Mouse (Mus musculus) forebrain, postnatal 0 days (tissue): Measurements from ENCODE around the gene Ydjc. TPM values are rescaled to one million over a fixed set of nuclear protein-coding genes. Genes with fewer than 3 reads are reported as not detected.

Source experiments
- ATAC-seq: fragments of 200-750 bp; cut with Nextera tagmentation; 2 replicates; pipeline ENCODE4 v1.8.0; 2017; ENCODE audit warnings: mild to moderate bottlenecking, moderate library complexity
- DNase-seq: peaks from one replicate; pipeline ENCODE4 v3.0.0-alpha.2; 2015
- H3K27ac ChIP-seq: fragments of 300-500 bp; sonication (generic); 2 replicates; pipeline ENCODE4 v1.5.1; 2014; ENCODE audit warnings: low read depth, mild to moderate bottlenecking, antibody characterized with exemption, low read length, moderate library complexity, mixed read lengths
- H3K27me3 ChIP-seq: fragments of 300-500 bp; sonication (generic); 2 replicates; pipeline ENCODE4 v1.6.1; 2014; ENCODE audit warnings: mild to moderate bottlenecking, low read length, mixed read lengths; ENCODE audit not compliant: insufficient read depth
- H3K36me3 ChIP-seq: fragments of 300-500 bp; sonication (generic); 2 replicates; pipeline ENCODE4 v1.6.1; 2014; ENCODE audit warnings: mild to moderate bottlenecking, moderate library complexity; ENCODE audit not compliant: insufficient read depth
- H3K4me1 ChIP-seq: fragments of 300-500 bp; sonication (generic); 2 replicates; pipeline ENCODE4 v1.6.1; 2014; ENCODE audit warnings: antibody characterized with exemption; ENCODE audit not compliant: insufficient read depth
- H3K4me2 ChIP-seq: fragments of 300-500 bp; sonication (generic); 2 replicates; pipeline ENCODE4 v1.6.1; 2014; ENCODE audit warnings: low read depth, mild to moderate bottlenecking, moderate library complexity
- H3K4me3 ChIP-seq: fragments of 300-500 bp; sonication (generic); 2 replicates; pipeline ENCODE4 v1.5.1; 2014; ENCODE audit warnings: low read depth, low read length, mixed read lengths
- H3K9ac ChIP-seq: fragments of 300-500 bp; sonication (generic); 2 replicates; pipeline ENCODE4 v1.6.1; 2014; ENCODE audit warnings: mild to moderate bottlenecking
- H3K9me3 ChIP-seq: fragments of 300-500 bp; sonication (generic); 2 replicates; pipeline ENCODE4 v1.6.1; 2016; ENCODE audit warnings: low read length
- CTCF ChIP-seq: sonication (generic); IDR thresholded peaks from 2 replicates; pipeline ENCODE4 v1.5.1; 2016; ENCODE audit warnings: antibody characterized with exemption, control low read depth, low read depth
- WGBS: fragments of 180-500 bp; shearing (Covaris S2); extraction: QIAGEN DNeasy Blood & Tissue Kit; methylation state at CpG from one replicate; pipeline ENCODE4 v1.1.7; 2014; 5-methylcytosine and 5-hydroxymethylcytosine counted together
- microRNA counts: library from miRNA; unstranded; fragments of <30 nt; microRNA quantifications from one replicate; lab custom pipeline; 2015
- microRNA-seq, 2 experiments: library from miRNA; unstranded; fragments of <30 nt; microRNA quantifications; one replicate each; pipeline ENCODE4; 2016
- polyA plus RNA-seq: library from polyadenylated mRNA; unstranded; fragments of >200 nt; fragmentation: Nextera tagmentation; extraction: Ambion mirVana; gene quantifications from 2 replicates; pipeline ENCODE4 v1.2.1, GENCODE M21; 2015
- total RNA-seq: library from RNA; depleted of rRNA; stranded (reverse); fragments of >200 nt; gene quantifications from 2 replicates; pipeline ENCODE4 v1.2.3, GENCODE M21; 2014; rRNA removed

The Ydjc gene
- total and polyA plus RNA-seq, 2 experiments from 2014 or later, result 44.7 to 57.4 TPM

DNA sequence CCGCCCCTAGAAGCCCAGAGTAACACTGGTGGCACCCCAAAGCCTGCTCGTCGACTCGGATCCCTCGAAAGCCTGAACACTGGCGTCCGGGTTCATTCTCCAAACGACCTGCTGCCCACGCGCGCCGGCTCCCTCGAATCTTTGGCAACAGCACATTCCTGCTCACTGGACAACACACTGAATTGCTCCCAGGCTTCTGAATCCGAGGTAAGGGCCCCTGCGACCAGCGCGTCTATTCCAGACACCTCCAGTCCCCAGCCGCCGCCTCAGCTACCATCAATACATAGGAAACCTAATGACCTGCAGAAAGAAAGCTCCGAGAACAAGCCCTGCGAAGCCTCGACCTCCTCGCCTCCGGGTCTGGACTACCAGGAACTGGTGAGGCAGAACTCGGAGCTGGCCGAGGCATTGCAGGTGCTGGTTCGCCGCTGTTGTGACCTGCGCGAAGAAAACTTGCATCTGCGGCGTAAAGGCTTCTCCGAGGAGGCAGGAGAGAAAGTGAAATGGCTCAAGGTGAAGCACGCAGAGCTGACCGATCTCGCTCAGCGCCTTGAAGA, 65.1 kb downstream of the Ydjc start:
- peak overlapping the region; percentile 70 for H3K4me3 ChIP-seq
- DNase-seq (no peak), ATAC-seq (peak; percentile 11)
- H3K36me3 ChIP-seq, result no peaks in the 10 kb centered on the region
- TF ChIP-seq CTCF, result no peak
- H3K4me2 ChIP-seq, result peak overlapping the region; percentile 97
- H3K9ac ChIP-seq, result peak overlapping the region; percentile 78
- no peaks in the 10 kb centered on the region for H3K9me3 ChIP-seq
- H3K27ac ChIP-seq, result peak overlapping the region; percentile 87
- H3K4me1 ChIP-seq, result 0 out of 2 replicates have a peak, but pooled peaks cover 6% of the 10 kb centered on the region
- no peaks in the 10 kb centered on the region; the same call in 1 of the 2 replicates for H3K27me3 ChIP-seq
- under 1% methylated on average over 37 of the region's 37 CpGs for WGBS

MicroRNAs encoded within 50 kb of the gene (microRNA counts, 519-probe panel; counts per million panel counts)
- microRNA mmu-miR-130b (lab: Ali Mortazavi, UCI) (5,108 counts per million, percentile 67 among the panel's probes with 10 or more counts), microRNA mmu-miR-301b (lab: Ali Mortazavi, UCI) (2,089 counts per million, percentile 17 among the panel's probes with 10 or more counts)

Small RNA genes within 50 kb of the gene (microRNA-seq; reads per million reads assigned to microRNA genes)
- 2,182 to 3,131 reads per million in 2 experiments for gene Mir130b
- 74.1 to 78.8 reads per million in 2 experiments for gene Mir301b

Other genes starting within 250 kb of the Ydjc start
- 26.8 and 34.7 TPM in 2 replicates for gene Ppm1f, start 248.2 kb upstream of the Ydjc start, total RNA-seq
- gene Ppm1f, start 248.2 kb upstream of the Ydjc start, polyA plus RNA-seq, result 7.9 and 12.1 TPM in 2 replicates
- gene Mapk1, start 161.2 kb upstream of the Ydjc start, total RNA-seq, result 189 and 231 TPM in 2 replicates
- 165 and 207 TPM in 2 replicates for gene Mapk1, start 161.2 kb upstream of the Ydjc start, polyA plus RNA-seq
- gene Ypel1, start 74.9 kb upstream of the Ydjc start, total RNA-seq, result 76.7 and 103 TPM in 2 replicates
- 123 and 131 TPM in 2 replicates for gene Ypel1, start 74.9 kb upstream of the Ydjc start, polyA plus RNA-seq
- 100 and 104 TPM in 2 replicates for gene Ppil2, start 33.4 kb upstream of the Ydjc start, total RNA-seq
- gene Ppil2, start 33.4 kb upstream of the Ydjc start, polyA plus RNA-seq, result 99.3 and 111 TPM in 2 replicates
- gene 2610318N02Rik, start 19.5 kb upstream of the Ydjc start, total RNA-seq, result 3.8 and 5.4 TPM in 2 replicates
- 10.1 and 10.6 TPM in 2 replicates for gene 2610318N02Rik, start 19.5 kb upstream of the Ydjc start, polyA plus RNA-seq
- 13.5 and 19.2 TPM in 2 replicates for gene Sdf2l1, start 12.2 kb upstream of the Ydjc start, total RNA-seq
- 16.2 and 19.9 TPM in 2 replicates for gene Sdf2l1, start 12.2 kb upstream of the Ydjc start, polyA plus RNA-seq
- 5.5 and 6.2 TPM in 2 replicates for gene Ccdc116, start 2.6 kb downstream of the Ydjc start, total RNA-seq
- gene Ccdc116, start 2.6 kb downstream of the Ydjc start, polyA plus RNA-seq, result 2.5 and 4.1 TPM in 2 replicates
- gene Ube2l3, start 58.0 kb downstream of the Ydjc start, total RNA-seq, result 127 and 136 TPM in 2 replicates
- 330 and 371 TPM in 2 replicates for gene Ube2l3, start 58.0 kb downstream of the Ydjc start, polyA plus RNA-seq
- gene Rimbp3, start 64.0 kb downstream of the Ydjc start, total RNA-seq, result 3.0 and 3.3 TPM in 2 replicates
- 0.92 and 1.3 TPM in 2 replicates for gene Rimbp3, start 64.0 kb downstream of the Ydjc start, polyA plus RNA-seq
- gene Hic2, start 89.0 kb downstream of the Ydjc start, total RNA-seq, result 10.4 and 14.9 TPM in 2 replicates
- gene Hic2, start 89.0 kb downstream of the Ydjc start, polyA plus RNA-seq, result 2.7 and 4.3 TPM in 2 replicates
- gene Tmem191c, start 131.5 kb downstream of the Ydjc start, total RNA-seq, result 55.2 and 71.0 TPM in 2 replicates
- gene Tmem191c, start 131.5 kb downstream of the Ydjc start, polyA plus RNA-seq, result 36.2 and 53.5 TPM in 2 replicates
- gene Serpind1, start 186.8 kb downstream of the Ydjc start, total RNA-seq, result 3.7 and 4.2 TPM in 2 replicates
- gene Serpind1, start 186.8 kb downstream of the Ydjc start, polyA plus RNA-seq, result 5.0 and 5.8 TPM in 2 replicates